Mouse (Mus musculus) kidney, postnatal 0 days (tissue): ENCODE measurements around the gene Inafm2. TPM values are rescaled to one million over a fixed set of nuclear protein-coding genes. Genes with fewer than 3 reads are reported as not detected.

Experiments
- ATAC-seq: fragments of 200-750 bp; cut with Nextera tagmentation; replicated peaks from 2 replicates; pipeline ENCODE4 v1.8.0; 2017; ENCODE audit warnings: low read depth, moderate number of reproducible peaks, moderate TSS enrichment, moderate library complexity; ENCODE audit not compliant: low FRiP score
- DNase-seq: peaks from one replicate; pipeline ENCODE4 v3.0.0-alpha.2; 2016; ENCODE audit warnings: low spot score
- H3K27ac ChIP-seq: fragments of 300-500 bp; sonication (generic); 2 replicates; pipeline ENCODE4 v1.5.1; 2014; ENCODE audit warnings: mild to moderate bottlenecking
- H3K27me3 ChIP-seq: fragments of 300-500 bp; sonication (generic); 2 replicates; pipeline ENCODE4 v1.6.1; 2014; ENCODE audit warnings: low read length, mixed read lengths; ENCODE audit not compliant: insufficient read depth
- H3K36me3 ChIP-seq: fragments of 300-500 bp; sonication (generic); 2 replicates; pipeline ENCODE4 v1.6.1; 2014; ENCODE audit warnings: low read length, mixed read lengths; ENCODE audit not compliant: insufficient read depth
- H3K4me1 ChIP-seq: fragments of 300-500 bp; sonication (generic); replicated peaks from 2 replicates; pipeline ENCODE4 v1.6.1; 2014; ENCODE audit warnings: antibody characterized with exemption, low read length, mixed read lengths; ENCODE audit not compliant: insufficient read depth
- H3K4me2 ChIP-seq: fragments of 300-500 bp; sonication (generic); 2 replicates; pipeline ENCODE4 v1.6.1; 2014; ENCODE audit warnings: mild to moderate bottlenecking, low read length, moderate library complexity, mixed read lengths
- H3K4me3 ChIP-seq: fragments of 300-500 bp; sonication (generic); replicated peaks from 2 replicates; pipeline ENCODE4 v1.5.1; 2014; ENCODE audit warnings: low read depth, low read length
- H3K9ac ChIP-seq: fragments of 300-500 bp; sonication (generic); 2 replicates; pipeline ENCODE4 v1.6.1; 2014; ENCODE audit warnings: low read depth, low read length
- H3K9me3 ChIP-seq: fragments of 300-500 bp; sonication (generic); replicated peaks from 2 replicates; pipeline ENCODE4 v1.6.1; 2016; ENCODE audit warnings: low read length, inconsistent platforms, mixed read lengths
- CTCF ChIP-seq: IDR thresholded peaks from 2 replicates; pipeline ENCODE4 v1.5.1; 2016; ENCODE audit warnings: antibody characterized with exemption, low read depth, mild to moderate bottlenecking, moderate library complexity
- WGBS: fragments of 180-500 bp; shearing (Covaris S2); extraction: QIAGEN DNeasy Blood & Tissue Kit; methylation state at CpG from one replicate; pipeline ENCODE4 v1.1.7; 2014; 5-methylcytosine and 5-hydroxymethylcytosine counted together
- polyA plus RNA-seq: library from polyadenylated mRNA; unstranded; fragments of >200 nt; fragmentation: Nextera tagmentation; extraction: Ambion mirVana; gene quantifications from 2 replicates; pipeline ENCODE4 v1.2.1, GENCODE M21; 2015

The Inafm2 gene
- polyA plus RNA-seq, 1 experiment from 2014 or later: 16.1 TPM

GRCm38 (mm10) chr2:118751896-118752791, 6.6 kb downstream of the Inafm2 start:
- Histone ChIP-seq H3K4me2 (no peak overlapping the region), H3K4me3 (no peak overlapping the region), H3K36me3 (no peaks in the 10 kb centered on the region), H3K9me3 (no peaks in the 10 kb centered on the region), H3K27me3 (no peaks in the 10 kb centered on the region), H3K27ac (no peak overlapping the region), H3K9ac (no peak overlapping the region), H3K4me1 (no peaks in the 10 kb centered on the region)
- no peak for TF ChIP-seq CTCF
- DNase-seq (no peak), ATAC-seq (no peak)
- 66% methylated on average over 16 of the region's 16 CpGs for WGBS

- H3K36me3 ChIP-seq: no peaks in the 10 kb centered on the region
- H3K9me3 ChIP-seq: no peaks in the 10 kb centered on the region
- no peak overlapping the region for H3K4me2 ChIP-seq
- TF ChIP-seq CTCF: no peak
- DNase-seq (no peak), ATAC-seq (no peak)
- no peak overlapping the region for H3K4me3 ChIP-seq
- WGBS: 59% methylated on average over 4 of the region's 4 CpGs
- no peaks in the 10 kb centered on the region for H3K27me3 ChIP-seq
- H3K9ac ChIP-seq: no peak overlapping the region
- H3K27ac ChIP-seq: no peak overlapping the region
- no peaks in the 10 kb centered on the region for H3K4me1 ChIP-seq
Observed at GRCm38 (mm10) chr2:118752792-118753108, 7.2 kb downstream of the Inafm2 start.

- Histone ChIP-seq H3K9me3 (no peaks in the 10 kb centered on the region), H3K36me3 (no peaks in the 10 kb centered on the region), H3K4me1 (no peaks in the 10 kb centered on the region), H3K27ac (no peak overlapping the region), H3K4me2 (no peak overlapping the region), H3K9ac (no peak overlapping the region), H3K27me3 (0 out of 2 replicates have a peak, but pooled peaks cover under 1% of the 10 kb centered on the region), H3K4me3 (no peak overlapping the region)
- ATAC-seq (no peak), DNase-seq (no peak)
- TF ChIP-seq CTCF: no peak
- 84% methylated on average over 5 of the region's 5 CpGs for WGBS
Observed at GRCm38 (mm10) chr2:118754143-118754542, 8.6 kb downstream of the Inafm2 start.

GRCm38 (mm10) chr2:118755407-118755806, 9.8 kb downstream of the Inafm2 start:
- DNase-seq (no peak), ATAC-seq (no peak)
- Histone ChIP-seq H3K27ac (no peak overlapping the region), H3K27me3 (0 out of 2 replicates have a peak, but pooled peaks cover 3% of the 10 kb centered on the region), H3K4me1 (no peaks in the 10 kb centered on the region), H3K36me3 (no peaks in the 10 kb centered on the region), H3K4me2 (no peak overlapping the region), H3K9ac (no peak overlapping the region), H3K4me3 (no peak overlapping the region), H3K9me3 (no peaks in the 10 kb centered on the region)
- WGBS: 84% methylated on average over 6 of the region's 6 CpGs
- no peak for TF ChIP-seq CTCF

GRCm38 (mm10) chr2:118756103-118756502, 10.5 kb downstream of the Inafm2 start:
- DNase-seq (no peak), ATAC-seq (no peak)
- Histone ChIP-seq H3K4me2 (no peak overlapping the region), H3K4me3 (no peak overlapping the region), H3K27me3 (0 out of 2 replicates have a peak, but pooled peaks cover 3% of the 10 kb centered on the region), H3K36me3 (no peaks in the 10 kb centered on the region), H3K4me1 (0 out of 2 replicates have a peak, but pooled peaks cover under 1% of the 10 kb centered on the region), H3K9ac (no peak overlapping the region), H3K27ac (no peak overlapping the region), H3K9me3 (no peaks in the 10 kb centered on the region)
- 77% methylated on average over 4 of the region's 4 CpGs for WGBS
- no peak for TF ChIP-seq CTCF

GRCm38 (mm10) chr2:118759828-118760227, 14.3 kb downstream of the Inafm2 start:
- TF ChIP-seq CTCF: peak; percentile 86
- peak; percentile 83 for DNase-seq
- no peak overlapping the region for H3K27ac ChIP-seq
- 0 out of 2 replicates have a peak, but pooled peaks cover 3% of the 10 kb centered on the region for H3K27me3 ChIP-seq
- peaks cover 23% of the 10 kb centered on the region for H3K4me1 ChIP-seq
- WGBS: 11% methylated on average over 8 of the region's 8 CpGs
- no peak overlapping the region for H3K4me3 ChIP-seq
- no peaks in the 10 kb centered on the region for H3K36me3 ChIP-seq
- H3K4me2 ChIP-seq: no peak overlapping the region
- no peaks in the 10 kb centered on the region for H3K9me3 ChIP-seq
- H3K9ac ChIP-seq: no peak overlapping the region
- no peak; the same call in 1 of the 2 replicates for ATAC-seq
